Mouse (Mus musculus) CH12F3 (cell line): ENCODE measurements at regions not wholly inside any gene's neighbourhood (a gene's known extent, or its start where the extent isn't known, plus 50 kb on each side); places are given as distances from the start of the nearest gene placed in this dataset.

Experiments
- in situ Hi-C: fragments of 300-500 bp; cut with MboI; formaldehyde crosslinking; loops from 2 replicates; pipeline ENCODE4 v1.14.3; 2020; ENCODE audit warnings: low sequenced_read_pairs

GRCm38 (mm10) chr13:51972656-51973310 is 126.3 kb downstream of the Gadd45g start:
- in situ Hi-C loops = no loop called here

GRCm38 (mm10) chr13:51973461-51973860 is 127.0 kb downstream of the Gadd45g start:
- in situ Hi-C loops = no loop called here

GRCm38 (mm10) chr13:51974101-51974500 is 127.6 kb downstream of the Gadd45g start:
- in situ Hi-C loops = no loop called here

- in situ Hi-C loops = no loop called here
Observed at GRCm38 (mm10) chr13:51975330-51975729, 128.9 kb downstream of the Gadd45g start.

- in situ Hi-C loops = no loop called here
Observed at GRCm38 (mm10) chr13:51975801-51976601, 129.5 kb downstream of the Gadd45g start.

- in situ Hi-C loops = no loop called here
Observed at GRCm38 (mm10) chr13:51976620-51977214, 130.2 kb downstream of the Gadd45g start.

- in situ Hi-C loops = no loop called here
Observed at GRCm38 (mm10) chr13:51979301-51979977, 133.0 kb downstream of the Gadd45g start.

GRCm38 (mm10) chr13:51980344-51980743 is 133.9 kb downstream of the Gadd45g start:
- in situ Hi-C loops = no loop called here

- in situ Hi-C loops = no loop called here
Observed at GRCm38 (mm10) chr13:51983002-51983401, 136.5 kb downstream of the Gadd45g start.

- in situ Hi-C loops = no loop called here
Observed at GRCm38 (mm10) chr13:51983575-51983974, 137.1 kb downstream of the Gadd45g start.

- in situ Hi-C loops = no loop called here
Observed at GRCm38 (mm10) chr13:51991339-51991738, 144.9 kb downstream of the Gadd45g start.

- in situ Hi-C loops = no loop called here
Observed at GRCm38 (mm10) chr13:51992878-51993277, 146.4 kb downstream of the Gadd45g start.

GRCm38 (mm10) chr13:51996163-51996562 is 149.7 kb downstream of the Gadd45g start:
- in situ Hi-C loops = no loop called here

- in situ Hi-C loops = no loop called here
Observed at GRCm38 (mm10) chr13:51998542-51998941, 152.1 kb downstream of the Gadd45g start.

- in situ Hi-C loops = no loop called here
Observed at GRCm38 (mm10) chr13:52001811-52002210, 155.3 kb downstream of the Gadd45g start.

- in situ Hi-C loops = no loop called here
Observed at GRCm38 (mm10) chr13:52003946-52004539, 157.6 kb downstream of the Gadd45g start.

- in situ Hi-C loops = no loop called here
Observed at GRCm38 (mm10) chr13:52007585-52008395, 161.3 kb downstream of the Gadd45g start.

- in situ Hi-C loops = no loop called here
Observed at GRCm38 (mm10) chr13:52009231-52009630, 162.8 kb downstream of the Gadd45g start.

GRCm38 (mm10) chr13:52009766-52010165 is 163.3 kb downstream of the Gadd45g start:
- in situ Hi-C loops = no loop called here

GRCm38 (mm10) chr13:52011001-52011400 is 164.5 kb downstream of the Gadd45g start:
- in situ Hi-C loops = no loop called here
